Mouse (Mus musculus): ENCODE data around the gene Gmppa. TPM values are rescaled to one million over a fixed set of nuclear protein-coding genes. Genes with fewer than 3 reads are reported as not detected.

Gene Gmppa
- polyA plus RNA-seq, 1 experiment from 2014 or later: 74.1 TPM

DNA sequence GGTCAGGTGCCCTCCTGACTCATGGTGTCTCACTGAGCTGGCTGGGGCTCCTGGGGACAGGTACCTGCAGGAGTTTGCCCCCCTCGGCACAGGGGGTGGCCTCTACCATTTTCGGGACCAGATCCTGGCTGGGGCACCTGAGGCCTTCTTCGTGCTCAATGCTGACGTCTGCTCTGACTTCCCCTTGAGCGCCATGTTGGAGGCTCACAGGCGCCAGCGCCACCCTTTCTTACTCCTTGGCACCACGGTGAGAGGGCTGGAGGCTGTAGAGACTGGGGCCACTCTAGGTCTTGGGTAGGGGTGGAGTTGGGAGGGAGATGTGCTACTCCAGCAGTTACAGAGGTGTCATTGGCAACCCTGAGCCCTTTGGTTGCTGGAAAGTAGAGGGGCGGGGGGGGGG lies 3.1 kb downstream of the Gmppa start:
- Histone ChIP-seq H3K9ac (no peak overlapping the region), H3K4me2 (replicated peaks) (no peak overlapping the region), H3K36me3 (peaks cover 7% of the 10 kb centered on the region; the same call in 1 of the 2 replicates), H3K9me3 (replicated peaks) (no peaks in the 10 kb centered on the region), H3K27me3 (0 out of 2 replicates have a peak, but pooled peaks cover 3% of the 10 kb centered on the region), H3K4me1 (peaks cover 43% of the 10 kb centered on the region), H3K4me3 (no peak overlapping the region), H3K27ac (peak overlapping the region; percentile 55)
- WGBS: 78% methylated on average over 8 of the region's 9 CpGs
- no peak for ATAC-seq (ENCODE audit: low FRiP score)

DNA sequence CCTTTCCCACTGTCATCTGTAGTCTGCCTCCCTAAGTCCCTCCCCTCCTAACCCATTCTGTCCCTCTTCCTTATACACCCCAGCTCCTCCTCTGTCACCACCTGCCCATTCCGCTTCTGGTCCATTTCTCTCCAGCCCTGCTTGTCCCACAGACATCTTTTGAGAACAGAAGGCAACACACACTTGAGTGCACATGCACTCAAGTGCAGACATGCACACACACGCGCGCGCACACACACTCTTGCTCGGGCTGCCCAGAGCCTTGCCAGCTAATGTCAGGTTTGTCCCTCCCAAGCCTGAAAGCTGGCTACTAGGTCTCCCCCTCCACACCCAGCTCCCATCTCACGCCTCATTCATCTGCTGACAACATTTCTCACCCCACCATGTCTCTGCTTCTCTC lies 4.9 kb downstream of the Gmppa start:
- Histone ChIP-seq H3K4me3 (no peak overlapping the region), H3K27me3 (peaks cover 8% of the 10 kb centered on the region), H3K9ac (no peak overlapping the region), H3K36me3 (peaks cover 7% of the 10 kb centered on the region; the same call in 1 of the 2 replicates), H3K9me3 (replicated peaks) (no peaks in the 10 kb centered on the region), H3K27ac (no peak overlapping the region; the same call in 1 of the 2 replicates), H3K4me2 (replicated peaks) (no peak overlapping the region), H3K4me1 (peaks cover 62% of the 10 kb centered on the region)
- WGBS: 91% methylated on average over 7 of the region's 7 CpGs
- ATAC-seq (ENCODE audit: low FRiP score): no peak

DNA sequence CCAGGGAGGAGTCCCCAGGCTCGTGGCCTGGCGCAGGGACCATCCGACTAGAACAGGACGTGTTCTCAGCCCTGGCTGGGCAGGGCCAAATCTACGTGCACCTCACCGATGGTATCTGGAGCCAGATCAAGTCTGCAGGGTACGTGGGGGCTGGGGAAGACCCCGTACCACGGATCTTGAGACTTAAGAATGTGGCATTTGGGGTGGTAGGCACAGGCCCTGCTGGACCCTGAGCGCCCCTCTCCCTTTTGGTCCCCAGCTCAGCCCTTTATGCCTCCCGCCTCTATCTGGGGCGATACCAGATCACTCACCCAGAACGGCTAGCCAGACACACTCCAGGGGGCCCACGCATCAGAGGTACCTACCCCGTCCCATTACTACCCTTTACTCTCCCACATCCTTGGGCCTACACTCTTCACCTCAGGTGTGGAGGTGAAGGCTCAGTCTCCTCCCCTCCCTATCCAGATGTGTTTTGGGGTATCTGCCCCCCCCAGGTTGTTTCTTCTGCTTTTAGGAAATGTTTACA lies 5.8 kb downstream of the Gmppa start:
- H3K4me2 ChIP-seq (replicated peaks): no peak overlapping the region
- H3K4me3 ChIP-seq: no peak overlapping the region
- H3K9me3 ChIP-seq (replicated peaks): no peaks in the 10 kb centered on the region
- H3K27ac ChIP-seq: no peak overlapping the region
- peaks cover 65% of the 10 kb centered on the region for H3K4me1 ChIP-seq
- peaks cover 7% of the 10 kb centered on the region; the same call in 1 of the 2 replicates for H3K36me3 ChIP-seq
- peaks cover 13% of the 10 kb centered on the region for H3K27me3 ChIP-seq
- H3K9ac ChIP-seq: no peak overlapping the region
- ATAC-seq (ENCODE audit: low FRiP score): no peak
- WGBS: 86% methylated on average over 14 of the region's 15 CpGs

DNA sequence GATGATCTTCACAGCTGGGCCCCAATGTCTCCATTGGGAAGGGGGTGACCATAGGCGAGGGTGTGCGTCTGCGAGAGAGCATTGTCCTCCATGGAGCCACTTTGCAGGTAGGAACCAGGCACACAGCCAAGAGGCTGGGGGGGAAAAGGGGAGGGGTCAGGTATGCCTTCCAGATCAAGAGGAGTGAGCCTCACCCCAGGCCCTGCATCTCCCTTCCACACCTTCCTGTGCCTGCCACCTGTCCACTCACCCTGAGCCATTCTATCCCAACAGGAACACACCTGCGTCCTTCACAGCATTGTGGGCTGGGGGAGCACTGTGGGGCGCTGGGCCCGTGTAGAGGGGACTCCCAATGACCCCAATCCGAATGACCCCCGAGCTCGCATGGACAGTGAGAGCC lies 6.4 kb downstream of the Gmppa start:
- peak overlapping the region; percentile 92; the same call in 1 of the 2 replicates for H3K27ac ChIP-seq
- no peak overlapping the region for H3K4me3 ChIP-seq
- H3K36me3 ChIP-seq: peaks cover 7% of the 10 kb centered on the region; the same call in 1 of the 2 replicates
- H3K9ac ChIP-seq: no peak overlapping the region
- no peak overlapping the region for H3K4me2 ChIP-seq (replicated peaks)
- H3K27me3 ChIP-seq: peaks cover 13% of the 10 kb centered on the region
- H3K4me1 ChIP-seq: peaks cover 66% of the 10 kb centered on the region
- WGBS: 85% methylated on average over 9 of the region's 9 CpGs
- no peaks in the 10 kb centered on the region for H3K9me3 ChIP-seq (replicated peaks)
- ATAC-seq (ENCODE audit: low FRiP score): no peak

DNA sequence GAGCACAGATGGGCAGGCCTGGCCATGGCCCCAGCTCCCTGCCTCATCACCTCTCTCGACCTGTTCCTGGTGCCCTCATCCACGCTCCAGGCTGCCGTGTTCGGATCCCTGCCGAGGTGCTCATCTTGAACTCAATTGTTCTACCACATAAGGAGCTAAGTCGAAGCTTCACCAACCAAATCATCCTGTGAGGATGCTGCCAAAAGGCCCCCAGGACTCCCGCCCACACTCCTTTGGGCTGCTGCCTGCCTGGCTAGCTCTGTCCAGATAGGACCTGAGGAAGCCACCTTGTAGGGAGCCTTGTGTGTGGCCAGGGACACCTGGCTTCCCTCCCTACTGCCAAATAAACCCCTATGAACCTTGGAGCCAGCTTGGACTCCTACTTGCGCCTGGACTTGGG lies 7.1 kb downstream of the Gmppa start:
- Histone ChIP-seq H3K36me3 (peaks cover 7% of the 10 kb centered on the region; the same call in 1 of the 2 replicates), H3K27me3 (peaks cover 16% of the 10 kb centered on the region), H3K4me3 (no peak overlapping the region), H3K27ac (peak overlapping the region; percentile 92), H3K9me3 (replicated peaks) (no peaks in the 10 kb centered on the region), H3K4me2 (replicated peaks) (peak overlapping the region; percentile 3; the same call in 1 of the 2 replicates), H3K4me1 (peaks cover 72% of the 10 kb centered on the region), H3K9ac (peak overlapping the region; percentile 45; the same call in 1 of the 2 replicates)
- peak; percentile 1; the same call in 1 of the 2 replicates for ATAC-seq (ENCODE audit: low FRiP score)
- WGBS: 29% methylated on average over 8 of the region's 8 CpGs

DNA sequence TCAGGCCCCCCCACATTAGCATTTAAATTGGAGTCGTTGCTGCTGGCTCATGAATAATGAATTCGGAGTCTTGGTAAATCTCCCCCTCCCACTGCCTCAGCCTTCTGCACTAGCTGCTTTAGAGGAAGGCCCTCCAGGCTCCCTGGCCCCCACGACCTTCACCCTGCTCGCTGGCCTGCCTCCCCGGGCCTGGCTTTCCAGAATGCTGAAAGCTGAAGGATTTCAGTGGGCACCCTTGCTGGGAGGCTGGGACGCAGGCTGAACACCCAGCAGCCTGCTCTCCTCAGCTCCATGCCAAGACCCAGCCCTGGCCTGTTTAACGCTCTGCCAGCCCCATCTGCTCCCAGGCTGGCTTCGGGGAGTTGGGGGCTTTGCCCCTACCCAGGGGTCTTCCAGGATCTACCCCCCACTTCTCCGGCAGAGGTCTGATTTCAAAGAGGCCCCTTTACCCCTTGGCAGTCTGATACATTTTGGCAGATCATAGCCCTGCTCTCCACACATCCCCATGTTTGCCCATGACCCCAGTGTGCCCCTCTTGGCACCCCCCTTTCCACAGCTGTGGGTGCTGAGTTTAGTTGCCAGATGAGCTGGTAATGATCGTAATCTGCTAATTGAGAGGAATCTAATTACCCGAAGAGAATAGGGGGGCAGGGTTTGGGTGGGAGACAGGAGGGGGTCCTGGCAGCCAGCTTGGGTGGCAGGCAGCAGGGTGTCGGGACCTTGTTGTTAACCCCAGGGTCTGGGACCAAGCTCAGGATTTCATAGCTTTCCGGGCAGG lies 7.7 kb downstream of the Gmppa start:
- Histone ChIP-seq H3K36me3 (peaks cover 7% of the 10 kb centered on the region; the same call in 1 of the 2 replicates), H3K4me3 (no peak overlapping the region), H3K27me3 (peaks cover 22% of the 10 kb centered on the region), H3K9ac (peak overlapping the region; percentile 45; the same call in 1 of the 2 replicates), H3K9me3 (replicated peaks) (no peaks in the 10 kb centered on the region), H3K27ac (peak overlapping the region; percentile 92), H3K4me1 (peaks cover 79% of the 10 kb centered on the region), H3K4me2 (replicated peaks) (peak overlapping the region; percentile 24)
- WGBS: 14% methylated on average over 13 of the region's 13 CpGs
- peak; percentile 12; the same call in 1 of the 2 replicates for ATAC-seq (ENCODE audit: low FRiP score)

DNA sequence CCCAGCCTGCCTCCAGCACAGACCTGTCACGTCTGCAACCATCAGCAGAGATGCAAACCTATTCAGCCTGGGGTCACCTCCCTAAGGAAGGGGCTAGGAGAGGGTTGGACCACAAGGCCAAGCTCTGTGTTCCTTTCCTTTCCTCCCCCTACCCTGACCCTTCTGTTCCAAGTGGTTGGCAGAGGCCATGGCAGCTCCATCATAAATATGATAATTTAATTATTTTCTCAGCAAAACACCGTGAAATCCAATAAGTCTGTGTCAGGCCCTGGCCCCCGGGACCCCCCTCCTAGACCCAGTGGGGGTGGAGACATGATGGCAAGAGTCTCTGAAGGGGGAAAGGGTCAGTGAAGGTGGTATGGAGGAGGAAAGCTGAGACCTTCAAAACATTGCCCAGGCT lies 8.5 kb downstream of the Gmppa start:
- peaks cover 30% of the 10 kb centered on the region for H3K27me3 ChIP-seq
- 23% methylated on average over 3 of the region's 3 CpGs for WGBS
- no peak overlapping the region for H3K4me3 ChIP-seq
- peaks cover 79% of the 10 kb centered on the region for H3K4me1 ChIP-seq
- H3K36me3 ChIP-seq: peaks cover 7% of the 10 kb centered on the region; the same call in 1 of the 2 replicates
- no peaks in the 10 kb centered on the region for H3K9me3 ChIP-seq (replicated peaks)
- peak overlapping the region; percentile 39; the same call in 1 of the 2 replicates for H3K4me2 ChIP-seq (replicated peaks)
- H3K27ac ChIP-seq: peak overlapping the region; percentile 92
- H3K9ac ChIP-seq: no peak overlapping the region
- peak; percentile 17; the same call in 1 of the 2 replicates for ATAC-seq (ENCODE audit: low FRiP score)

DNA sequence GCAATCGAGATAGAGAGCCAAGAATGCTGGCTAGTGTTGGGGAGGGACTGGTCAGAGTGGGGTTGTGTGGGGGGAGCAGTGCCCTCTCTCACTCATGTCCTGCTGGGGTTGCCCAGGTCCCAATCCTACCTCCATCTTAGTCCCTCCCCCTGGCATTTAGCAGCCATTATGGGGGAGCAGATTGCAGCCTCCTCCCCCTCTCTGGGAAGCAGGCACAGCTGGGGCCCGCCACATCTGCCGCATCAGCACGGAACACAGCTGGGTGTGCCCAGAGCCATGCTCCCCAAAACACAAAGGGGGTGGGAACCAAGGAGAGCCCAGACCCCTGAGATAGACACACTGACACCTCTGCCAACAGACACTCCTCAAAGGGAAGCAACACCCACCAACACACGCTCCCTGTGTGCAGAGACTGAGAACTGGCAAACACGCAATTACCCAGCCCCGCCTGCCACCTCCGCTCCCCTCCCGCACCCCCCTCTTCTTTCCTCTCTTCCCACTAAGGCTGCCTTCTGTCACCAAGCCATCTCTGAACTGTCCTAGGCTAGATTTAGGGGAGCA lies 9.5 kb downstream of the Gmppa start:
- H3K4me3 ChIP-seq: no peak overlapping the region
- peaks cover 87% of the 10 kb centered on the region for H3K4me1 ChIP-seq
- no peaks in the 10 kb centered on the region for H3K9me3 ChIP-seq (replicated peaks)
- peaks cover 40% of the 10 kb centered on the region for H3K27me3 ChIP-seq
- peaks cover 7% of the 10 kb centered on the region; the same call in 1 of the 2 replicates for H3K36me3 ChIP-seq
- H3K4me2 ChIP-seq (replicated peaks): peak overlapping the region; percentile 39
- H3K9ac ChIP-seq: peak overlapping the region; percentile 32; the same call in 1 of the 2 replicates
- WGBS: 11% methylated on average over 9 of the region's 9 CpGs
- ATAC-seq (ENCODE audit: low FRiP score): 0 out of 2 replicates have a peak, but pooled peaks have one; percentile 2
- peak overlapping the region; percentile 92 for H3K27ac ChIP-seq

DNA sequence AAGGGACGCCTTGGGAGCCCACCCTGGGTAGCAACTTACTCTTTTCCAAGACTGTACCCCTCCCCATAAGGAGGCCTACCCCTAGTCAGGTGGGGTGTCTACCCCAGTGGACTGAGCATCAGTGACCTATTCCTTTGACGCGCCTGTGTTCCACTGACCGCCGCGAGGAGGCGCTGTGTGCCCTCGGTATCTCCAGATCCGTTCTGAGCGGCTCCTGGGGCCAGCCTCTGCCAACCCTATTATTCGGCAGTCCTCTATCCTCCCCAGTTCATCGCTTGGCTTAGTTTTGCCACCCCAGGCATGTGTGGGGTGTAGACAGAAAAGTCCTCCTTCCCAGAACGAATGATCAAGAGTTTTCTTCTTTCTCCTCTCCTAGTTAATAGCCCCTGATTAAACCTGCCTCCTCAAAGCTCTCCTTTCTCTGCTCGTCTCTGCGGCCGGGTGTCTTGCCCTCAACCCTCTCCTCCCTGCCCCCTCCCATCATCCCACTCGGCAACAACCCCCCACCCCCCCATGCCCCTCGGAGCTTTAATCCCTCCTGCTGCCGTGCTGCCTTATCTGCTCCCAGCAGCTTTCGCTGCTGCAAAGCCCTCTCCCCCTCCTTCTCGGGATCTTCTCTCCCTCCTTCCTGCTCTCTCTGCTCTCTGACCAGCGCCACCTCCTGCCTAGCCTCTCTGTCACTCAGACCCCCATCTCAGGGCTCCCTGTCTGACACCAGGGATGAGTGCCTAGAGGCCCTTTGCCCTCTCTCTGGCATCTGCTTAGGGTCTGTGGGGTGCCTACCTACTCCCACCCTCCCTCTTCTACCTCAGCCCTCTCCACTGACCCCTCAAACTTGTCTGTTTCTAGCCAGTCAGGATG lies 10.3 kb downstream of the Gmppa start:
- Histone ChIP-seq H3K4me3 (0 out of 2 replicates have a peak overlapping the region, but pooled peaks have one; percentile 8), H3K9ac (peak overlapping the region; percentile 27), H3K9me3 (replicated peaks) (no peaks in the 10 kb centered on the region), H3K27me3 (peaks cover 48% of the 10 kb centered on the region), H3K27ac (peak overlapping the region; percentile 92), H3K4me2 (replicated peaks) (peak overlapping the region; percentile 39), H3K36me3 (peaks cover under 1% of the 10 kb centered on the region; the same call in 1 of the 2 replicates), H3K4me1 (peaks cover 95% of the 10 kb centered on the region)
- under 1% methylated on average over 22 of the region's 22 CpGs for WGBS
- peak; percentile 18; the same call in 1 of the 2 replicates for ATAC-seq (ENCODE audit: low FRiP score)

DNA sequence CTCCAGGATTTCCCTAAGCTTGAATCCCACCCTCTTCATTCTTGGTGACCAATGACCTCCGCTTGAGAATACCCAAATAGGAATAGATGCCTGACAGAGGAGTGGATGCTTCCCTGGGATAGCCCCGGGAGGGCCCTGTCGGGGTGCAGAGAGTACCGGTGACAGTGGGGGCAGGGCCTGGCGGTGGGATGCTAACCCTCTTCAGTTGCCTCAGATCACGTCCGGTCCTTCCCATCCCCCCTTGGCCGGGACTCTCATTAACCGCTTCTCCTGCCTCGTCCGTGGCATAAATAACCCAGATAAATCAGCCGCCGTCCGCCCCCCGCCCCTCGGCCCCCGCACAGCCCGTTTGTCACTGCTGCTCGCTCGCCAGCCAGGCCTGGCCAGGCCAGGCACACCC lies 10.9 kb downstream of the Gmppa start:
- Histone ChIP-seq H3K9me3 (replicated peaks) (no peaks in the 10 kb centered on the region), H3K4me2 (replicated peaks) (peak overlapping the region; percentile 39), H3K27me3 (peaks cover 55% of the 10 kb centered on the region), H3K4me1 (peaks cover 100% of the 10 kb centered on the region), H3K4me3 (no peak overlapping the region), H3K36me3 (no peaks in the 10 kb centered on the region), H3K27ac (peak overlapping the region; percentile 92), H3K9ac (no peak overlapping the region; the same call in 1 of the 2 replicates)
- WGBS: 3% methylated on average over 20 of the region's 20 CpGs
- ATAC-seq (ENCODE audit: low FRiP score): no peak

DNA sequence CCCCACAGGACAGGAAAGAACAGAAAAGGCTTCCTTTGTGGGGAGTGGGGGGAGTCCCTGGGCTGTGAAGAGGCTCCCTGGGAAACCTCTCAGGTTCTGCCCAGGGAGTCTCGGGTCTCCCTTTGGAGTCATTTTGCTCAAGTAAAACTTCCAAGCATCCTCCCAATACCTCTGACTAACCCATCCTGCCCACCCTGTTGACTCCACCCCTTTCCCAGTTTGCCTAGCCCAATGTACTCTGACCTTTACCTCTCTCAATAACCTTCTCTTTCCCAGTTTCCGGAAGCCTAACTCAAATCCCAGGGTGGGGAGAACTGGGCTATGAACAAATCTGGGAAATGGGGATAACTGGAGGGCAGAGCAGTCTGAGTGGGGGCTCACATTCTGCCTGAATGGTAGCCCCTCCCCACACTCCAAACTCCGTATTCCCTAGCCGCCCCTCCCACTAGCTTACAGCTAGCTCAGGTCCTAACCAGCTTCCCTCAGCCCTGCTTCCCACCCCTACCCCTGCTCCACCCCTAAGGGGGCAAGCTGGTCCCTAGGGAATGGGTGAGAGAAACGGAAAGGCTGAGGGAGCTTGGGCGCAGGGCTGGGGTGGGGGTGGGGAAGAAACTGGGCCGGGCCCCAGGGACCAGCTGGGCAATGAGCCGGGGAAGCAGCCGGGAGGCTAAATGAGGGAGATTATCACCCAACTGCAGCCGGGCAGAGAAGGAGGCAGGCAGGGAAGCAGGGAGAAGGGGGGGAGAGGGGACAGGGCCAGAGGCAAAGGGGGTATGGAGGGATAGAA lies 11.7 kb downstream of the Gmppa start:
- ATAC-seq (ENCODE audit: low FRiP score): peak; percentile 14; the same call in 1 of the 2 replicates
- Histone ChIP-seq H3K9ac (peak overlapping the region; percentile 42; the same call in 1 of the 2 replicates), H3K27ac (peak overlapping the region; percentile 92), H3K36me3 (no peaks in the 10 kb centered on the region), H3K4me1 (peaks cover 100% of the 10 kb centered on the region), H3K4me2 (replicated peaks) (peak overlapping the region; percentile 58), H3K27me3 (peaks cover 60% of the 10 kb centered on the region), H3K9me3 (replicated peaks) (no peaks in the 10 kb centered on the region), H3K4me3 (no peak overlapping the region)
- 4% methylated on average over 10 of the region's 10 CpGs for WGBS

Measured in hindbrain, embryonic 12.5 days (tissue).